Mouse (Mus musculus) midbrain, embryonic 11.5 days (tissue): Measurements from ENCODE around the gene Ltbp1. TPM values are rescaled to one million over a fixed set of nuclear protein-coding genes. Genes with fewer than 3 reads are reported as not detected.

ENCODE experiments used
- ATAC-seq: fragments of 200-750 bp; cut with Nextera tagmentation; 2 replicates; pipeline ENCODE4 v1.8.0; 2017; ENCODE audit warnings: moderate TSS enrichment, moderate library complexity; ENCODE audit not compliant: low FRiP score
- DNase-seq: peaks from one replicate; pipeline ENCODE4 v3.0.0; 2015; ENCODE audit warnings: low spot score; ENCODE audit errors: missing footprints
- H3K27ac ChIP-seq: fragments of 300-500 bp; sonication (generic); 2 replicates; pipeline ENCODE4 v1.5.1; 2014; ENCODE audit warnings: low read depth, low read length
- H3K27me3 ChIP-seq: fragments of 300-500 bp; sonication (generic); 2 replicates; pipeline ENCODE4 v1.6.1; 2014; ENCODE audit warnings: mild to moderate bottlenecking, low read length, moderate library complexity, mixed read lengths; ENCODE audit not compliant: control insufficient read depth, insufficient read depth
- H3K36me3 ChIP-seq: fragments of 300-500 bp; sonication (generic); 2 replicates; pipeline ENCODE4 v1.6.1; 2014; ENCODE audit warnings: mild to moderate bottlenecking, low read length, moderate library complexity, mixed read lengths; ENCODE audit not compliant: control insufficient read depth, insufficient read depth
- H3K4me1 ChIP-seq: fragments of 300-500 bp; sonication (generic); 2 replicates; pipeline ENCODE4 v1.6.1; 2014; ENCODE audit warnings: low read length; ENCODE audit not compliant: control insufficient read depth, insufficient read depth
- H3K4me2 ChIP-seq: fragments of 300-500 bp; sonication (generic); 2 replicates; pipeline ENCODE4 v1.6.1; 2014; ENCODE audit warnings: mild to moderate bottlenecking, moderate library complexity
- H3K4me3 ChIP-seq: fragments of 300-500 bp; sonication (generic); 2 replicates; pipeline ENCODE4 v1.5.1; 2014; ENCODE audit warnings: low read depth, low read length
- H3K9ac ChIP-seq: fragments of 300-500 bp; sonication (generic); 2 replicates; pipeline ENCODE4 v1.6.1; 2014; ENCODE audit warnings: low read length
- H3K9me3 ChIP-seq: fragments of 300-500 bp; sonication (generic); 2 replicates; pipeline ENCODE4 v1.6.1; 2016; ENCODE audit warnings: low read length; ENCODE audit not compliant: control insufficient read depth
- WGBS: fragments of 180-500 bp; shearing (Covaris S2); extraction: QIAGEN DNeasy Blood & Tissue Kit; methylation state at CpG from one replicate; pipeline ENCODE4 v1.1.7; 2014; 5-methylcytosine and 5-hydroxymethylcytosine counted together
- polyA plus RNA-seq: library from polyadenylated mRNA; unstranded; fragments of >200 nt; fragmentation: Nextera tagmentation; extraction: Ambion mirVana; gene quantifications from 2 replicates; pipeline ENCODE4 v1.2.1, GENCODE M21; 2014

Ltbp1 gene
- polyA plus RNA-seq, 1 experiment from 2014 or later = 6.2 TPM

- H3K4me2 ChIP-seq = no peak overlapping the region
- DNase-seq (no peak), ATAC-seq (no peak)
- 75% methylated on average over 10 of the region's 10 CpGs for WGBS
- H3K4me3 ChIP-seq = no peak overlapping the region
- H3K27me3 ChIP-seq = no peaks in the 10 kb centered on the region
- H3K4me1 ChIP-seq = no peaks in the 10 kb centered on the region
- H3K27ac ChIP-seq = no peak overlapping the region
- no peaks in the 10 kb centered on the region for H3K9me3 ChIP-seq
- H3K36me3 ChIP-seq = no peaks in the 10 kb centered on the region
- no peak overlapping the region for H3K9ac ChIP-seq
Measured at GRCm38 (mm10) chr17:75248632-75249031, 243.3 kb downstream of the Ltbp1 start.

DNA sequence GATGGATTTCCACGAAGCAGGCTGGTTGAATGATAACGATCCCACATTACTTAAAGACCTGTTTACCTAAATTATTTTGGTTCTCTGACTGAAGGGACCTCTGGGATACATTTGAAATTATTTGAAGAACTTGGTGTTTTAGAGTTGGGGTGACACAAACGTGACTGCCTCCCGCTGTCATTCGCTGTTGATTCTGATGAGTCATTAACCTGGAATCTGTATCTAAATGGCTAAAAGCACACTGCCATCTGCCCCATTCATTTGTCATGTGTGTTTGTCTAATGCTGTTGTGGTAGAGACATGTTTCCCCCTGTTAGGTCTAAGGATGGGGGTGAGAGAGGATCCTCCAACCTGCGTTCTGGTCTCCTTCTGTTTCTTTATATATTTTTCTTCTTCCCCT is 245.2 kb downstream of the Ltbp1 start:
- DNase-seq (no peak), ATAC-seq (no peak)
- Histone ChIP-seq H3K9ac (no peak overlapping the region), H3K27ac (no peak overlapping the region), H3K4me3 (no peak overlapping the region), H3K4me2 (no peak overlapping the region), H3K9me3 (no peaks in the 10 kb centered on the region), H3K36me3 (no peaks in the 10 kb centered on the region), H3K4me1 (no peaks in the 10 kb centered on the region), H3K27me3 (no peaks in the 10 kb centered on the region)
- WGBS = 92% methylated on average over 6 of the region's 6 CpGs

GRCm38 (mm10) chr17:75251094-75251493 is 245.7 kb downstream of the Ltbp1 start:
- no peak for ATAC-seq
- 91% methylated on average over 6 of the region's 6 CpGs for WGBS
- no peaks in the 10 kb centered on the region for H3K4me1 ChIP-seq

DNA sequence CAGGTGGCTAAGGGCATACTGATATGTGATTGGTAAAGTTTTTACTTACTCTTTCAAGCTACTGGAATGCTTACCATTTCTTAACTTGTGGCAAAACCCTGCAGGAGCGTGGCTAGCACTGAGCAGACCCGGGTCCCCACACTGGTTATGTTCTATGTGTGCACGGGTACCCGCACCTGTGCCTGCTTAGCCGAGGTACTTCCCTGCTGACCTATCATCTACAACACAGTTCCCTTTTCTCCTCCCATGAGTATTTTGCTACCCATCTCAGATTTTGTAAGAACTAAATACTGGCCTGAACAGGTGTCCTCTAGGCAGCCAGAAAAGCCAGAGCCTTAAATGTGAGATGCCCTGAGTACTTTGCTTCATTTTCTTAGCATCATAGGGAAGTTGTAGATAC is 247.2 kb downstream of the Ltbp1 start:
- no peak overlapping the region for H3K4me3 ChIP-seq
- ATAC-seq = no peak
- H3K9me3 ChIP-seq = no peaks in the 10 kb centered on the region
- no peaks in the 10 kb centered on the region for H3K27me3 ChIP-seq
- no peaks in the 10 kb centered on the region for H3K4me1 ChIP-seq
- H3K27ac ChIP-seq = no peak overlapping the region
- 96% methylated on average over 5 of the region's 5 CpGs for WGBS
- DNase-seq = no peak
- H3K4me2 ChIP-seq = no peak overlapping the region
- no peak overlapping the region for H3K9ac ChIP-seq
- H3K36me3 ChIP-seq = no peaks in the 10 kb centered on the region

More at GRCm38 (mm10) chr17:75251094-75251493, 245.7 kb downstream of the Ltbp1 start:
- Histone ChIP-seq H3K27me3 (no peaks in the 10 kb centered on the region), H3K9me3 (no peaks in the 10 kb centered on the region), H3K4me2 (no peak overlapping the region), H3K9ac (no peak overlapping the region), H3K4me3 (no peak overlapping the region), H3K27ac (no peak overlapping the region), H3K36me3 (no peaks in the 10 kb centered on the region)
- peak; percentile 80 for DNase-seq

DNA sequence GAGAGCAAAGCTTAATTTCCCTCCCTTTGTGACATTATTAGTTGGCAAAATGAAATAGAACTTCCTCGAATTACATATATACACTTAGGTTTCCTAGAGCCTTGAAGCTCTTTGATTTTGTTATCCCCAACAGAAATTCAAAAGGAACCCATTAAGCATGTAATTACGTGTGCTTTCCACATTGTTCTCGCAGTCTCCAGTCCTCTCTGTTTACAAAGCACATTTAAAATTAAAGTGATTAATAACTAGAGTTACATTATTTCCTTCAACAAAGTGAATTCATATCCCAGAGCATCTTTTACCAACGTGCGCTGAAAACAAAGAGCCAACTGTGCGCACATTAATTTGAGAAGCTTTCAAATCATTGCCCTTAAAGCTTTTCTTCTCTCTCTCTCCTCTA is 249.5 kb downstream of the Ltbp1 start:
- no peaks in the 10 kb centered on the region for H3K36me3 ChIP-seq
- H3K27me3 ChIP-seq = no peaks in the 10 kb centered on the region
- H3K4me3 ChIP-seq = no peak overlapping the region
- no peaks in the 10 kb centered on the region for H3K9me3 ChIP-seq
- ATAC-seq (no peak), DNase-seq (no peak)
- H3K4me2 ChIP-seq = no peak overlapping the region
- WGBS = 88% methylated on average over 6 of the region's 6 CpGs
- no peaks in the 10 kb centered on the region for H3K4me1 ChIP-seq
- no peak overlapping the region for H3K27ac ChIP-seq
- H3K9ac ChIP-seq = no peak overlapping the region

- no peak overlapping the region for H3K4me2 ChIP-seq
- no peaks in the 10 kb centered on the region for H3K36me3 ChIP-seq
- 65% methylated on average over 1 of the region's 1 CpGs for WGBS
- H3K27ac ChIP-seq = no peak overlapping the region
- H3K9ac ChIP-seq = no peak overlapping the region
- no peaks in the 10 kb centered on the region for H3K4me1 ChIP-seq
- no peaks in the 10 kb centered on the region for H3K9me3 ChIP-seq
- ATAC-seq = no peak
- peak; percentile 28 for DNase-seq
- no peaks in the 10 kb centered on the region for H3K27me3 ChIP-seq
- H3K4me3 ChIP-seq = no peak overlapping the region
Measured at GRCm38 (mm10) chr17:75255967-75256366, 250.6 kb downstream of the Ltbp1 start.

DNA sequence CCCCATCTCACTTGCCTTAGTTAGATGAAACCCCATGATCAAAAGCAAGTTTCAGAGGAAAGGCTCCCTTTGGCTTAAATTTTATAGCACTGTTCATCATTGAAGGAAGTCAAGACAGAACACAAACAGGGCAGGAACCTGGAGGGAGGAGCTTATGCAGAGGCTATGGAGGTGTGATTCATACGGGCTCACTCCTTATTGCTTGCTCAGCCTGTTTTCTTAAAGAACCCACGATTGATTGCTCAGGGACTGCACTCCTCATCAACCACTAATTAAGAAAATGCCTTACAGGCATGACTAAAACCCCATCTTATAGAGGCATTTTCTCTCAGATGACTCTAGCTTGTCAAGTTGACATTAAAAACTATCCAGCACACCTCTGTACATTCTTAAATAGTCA is 253.1 kb downstream of the Ltbp1 start:
- H3K9me3 ChIP-seq = no peaks in the 10 kb centered on the region
- 89% methylated on average over 2 of the region's 2 CpGs for WGBS
- no peak for ATAC-seq

GRCm38 (mm10) chr17:75263336-75263990 is 258.1 kb downstream of the Ltbp1 start:
- ATAC-seq (no peak), DNase-seq (peak; percentile 82)
- Histone ChIP-seq H3K4me1 (no peaks in the 10 kb centered on the region), H3K36me3 (no peaks in the 10 kb centered on the region), H3K27ac (no peak overlapping the region), H3K4me3 (no peak overlapping the region), H3K9me3 (no peaks in the 10 kb centered on the region), H3K4me2 (no peak overlapping the region), H3K9ac (no peak overlapping the region), H3K27me3 (no peaks in the 10 kb centered on the region)
- 62% methylated on average over 3 of the region's 3 CpGs for WGBS

More for the DNA sequence above, 253.1 kb downstream of the Ltbp1 start:
- no peaks in the 10 kb centered on the region for H3K27me3 ChIP-seq
- no peak overlapping the region for H3K9ac ChIP-seq
- DNase-seq = peak; percentile 56
- H3K4me2 ChIP-seq = no peak overlapping the region
- H3K4me1 ChIP-seq = no peaks in the 10 kb centered on the region
- no peak overlapping the region for H3K27ac ChIP-seq
- no peak overlapping the region for H3K4me3 ChIP-seq
- H3K36me3 ChIP-seq = no peaks in the 10 kb centered on the region

GRCm38 (mm10) chr17:75268506-75268905 is 263.1 kb downstream of the Ltbp1 start:
- Histone ChIP-seq H3K27ac (no peak overlapping the region), H3K36me3 (no peaks in the 10 kb centered on the region), H3K4me3 (no peak overlapping the region), H3K9ac (no peak overlapping the region), H3K27me3 (no peaks in the 10 kb centered on the region), H3K4me2 (no peak overlapping the region), H3K4me1 (no peaks in the 10 kb centered on the region), H3K9me3 (no peaks in the 10 kb centered on the region)
- ATAC-seq = no peak
- 86% methylated on average over 4 of the region's 4 CpGs for WGBS
- peak; percentile 71 for DNase-seq
